Mouse (Mus musculus) olfactory bulb, adult 2 months (tissue): ENCODE measurements around the gene P2rx2.

Experiments
- CTCF ChIP-seq: fragments of 200-500 bp; IDR thresholded peaks from 2 replicates; pipeline ENCODE4 v1.5.1; 2012; ENCODE audit warnings: low read depth, mild to moderate bottlenecking, low read length, moderate library complexity; ENCODE audit not compliant: insufficient read depth
- POLR2A ChIP-seq: fragments of 200-500 bp; IDR thresholded peaks from 2 replicates; pipeline ENCODE4 v1.6.1; 2012; ENCODE audit warnings: mild to moderate bottlenecking, low read depth, low read length, moderate library complexity; ENCODE audit not compliant: insufficient read depth

DNA sequence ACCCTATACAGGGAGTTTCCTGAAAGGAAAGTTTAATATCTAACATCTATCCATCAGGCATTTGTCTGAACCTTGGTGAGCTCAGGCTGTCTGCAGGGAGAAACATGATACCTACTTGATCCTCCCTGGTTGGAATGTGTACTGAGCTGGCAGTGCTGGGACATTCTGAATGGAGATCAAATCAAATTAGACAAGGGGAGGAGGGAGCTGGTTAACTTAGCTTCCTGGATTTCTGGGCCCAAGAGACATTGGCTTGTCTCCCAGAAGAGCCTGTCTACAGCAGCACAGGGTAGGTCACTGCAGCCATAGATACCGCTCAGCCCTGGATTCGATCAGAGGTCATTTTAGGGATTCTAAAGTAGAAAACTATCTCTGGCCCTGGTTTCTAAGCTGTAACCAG lies 4.2 kb downstream of the P2rx2 start:
- no peak for TF ChIP-seq CTCF
- TF ChIP-seq POLR2A, result no peak
